In the genomic region with DNA sequence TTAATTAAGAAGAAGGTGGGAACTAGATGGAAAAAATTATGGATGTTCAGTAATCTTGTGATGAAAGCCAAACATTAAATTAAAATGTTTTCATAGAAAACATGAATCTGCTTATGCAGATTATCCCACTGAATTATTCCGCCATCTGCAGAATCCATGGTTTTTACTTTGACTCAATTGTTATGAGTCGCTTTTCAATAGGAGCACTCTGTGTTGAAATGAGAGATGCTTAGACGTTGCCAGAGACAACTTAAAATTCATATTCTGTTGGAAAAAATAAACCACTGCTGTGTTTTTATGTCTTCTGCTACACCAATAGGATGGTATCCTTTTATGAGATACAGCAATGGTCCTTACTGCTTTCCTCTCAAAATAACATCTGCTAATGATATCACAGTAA, we compare ENCODE assay signal across 19 mouse cellular contexts.
A peak's percentile ranks its signal among the peaks of the same experiment; 100 is the strongest.
DNase-seq lines count a peak whose midpoint lies in the region; ATAC-seq and TF ChIP-seq lines count a peak whose summit lies in the region.
"Had no signal": no experiment of that assay in that cellular context is flagged by ENCODE, and none has a peak within 500 bp of the region (broad histone marks: within the 10 kb centered on the region; RNA-seq: fewer than 3 reads in every experiment).

No protein-coding gene starts in this region.

- no peak for TF ChIP-seq POLR2A in brain, embryonic 14.5 days (IDR thresholded peaks at IDR 0.05; ENCODE audit: borderline replicate concordance, extremely low read depth, insufficient read depth, insufficient read length, poor library complexity, severe bottlenecking)

- H3K4me3 ChIP-seq in forebrain, embryonic 16.5 days (replicated peaks; ENCODE audit: low read length): no peak overlapping the region
- no peak overlapping the region for H3K4me3 ChIP-seq in forebrain, embryonic 15.5 days
- H3K4me3 ChIP-seq: embryonic facial prominence, embryonic 13.5 days; embryonic facial prominence, embryonic 15.5 days; erythroblast, embryonic 14.5 days; forebrain, embryonic 10.5 days had no signal

- H3K9me3 ChIP-seq in forebrain, embryonic 16.5 days (ENCODE audit: control insufficient read depth, low read length): no peaks in the 10 kb centered on the region
- H3K9me3 ChIP-seq in forebrain, embryonic 15.5 days: no peaks in the 10 kb centered on the region
- H3K9me3 ChIP-seq: embryonic facial prominence, embryonic 13.5 days; embryonic facial prominence, embryonic 15.5 days; forebrain, embryonic 10.5 days had no signal

- H3K4me2 ChIP-seq in forebrain, embryonic 16.5 days (ENCODE audit: low read length): no peak overlapping the region
- no peak overlapping the region for H3K4me2 ChIP-seq in forebrain, embryonic 15.5 days (replicated peaks)
- H3K4me2 ChIP-seq: embryonic facial prominence, embryonic 13.5 days; embryonic facial prominence, embryonic 15.5 days had no signal

- no peak overlapping the region for H3K27ac ChIP-seq in forebrain, embryonic 16.5 days (ENCODE audit: low read length)
- H3K27ac ChIP-seq in forebrain, embryonic 15.5 days (replicated peaks): no peak overlapping the region
- H3K27ac ChIP-seq: embryonic facial prominence, embryonic 13.5 days; embryonic facial prominence, embryonic 15.5 days; forebrain, embryonic 10.5 days had no signal

- WGBS in forebrain, embryonic 16.5 days: 70% methylated on average over 3 of the region's 3 CpGs
- 61% methylated on average over 3 of the region's 3 CpGs for WGBS in forebrain, embryonic 15.5 days

- no peaks in the 10 kb centered on the region for H3K36me3 ChIP-seq in forebrain, embryonic 16.5 days (ENCODE audit: control insufficient read depth, insufficient read depth)
- H3K36me3 ChIP-seq in forebrain, embryonic 15.5 days: no peaks in the 10 kb centered on the region
- H3K36me3 ChIP-seq: embryonic facial prominence, embryonic 13.5 days; embryonic facial prominence, embryonic 15.5 days; forebrain, embryonic 10.5 days had no signal

- DNase-seq in brain, adult 2 months (ENCODE audit: low read depth, low spot score): peak; percentile 1
- peak; percentile 11 for DNase-seq in brain, embryonic 14.5 days (ENCODE audit: low read depth)
- no peak for DNase-seq in kidney, adult 18-20 months
- DNase-seq: adrenal gland, adult 2 months; adrenal gland, postnatal 10 days; adrenal gland, postnatal 25 days; cerebellum, adult 11 months; cerebellum, adult 18-20 months; cerebellum, adult 8-10 months; cerebellum, adult 9-11 months; cerebellum, postnatal 14 days; cerebellum, postnatal 36 days; embryo, embryonic 11 days had no signal

- H3K27me3 ChIP-seq in forebrain, embryonic 16.5 days (replicated peaks; ENCODE audit: control insufficient read depth, insufficient read depth, low read length): no peaks in the 10 kb centered on the region
- H3K27me3 ChIP-seq in forebrain, embryonic 15.5 days: no peaks in the 10 kb centered on the region
- H3K27me3 ChIP-seq: embryonic facial prominence, embryonic 13.5 days; embryonic facial prominence, embryonic 15.5 days had no signal

- peak; percentile 57 for ATAC-seq in forebrain, embryonic 16.5 days
- no peak for ATAC-seq in forebrain, embryonic 15.5 days (replicated peaks)

- H3K4me1 ChIP-seq in forebrain, embryonic 16.5 days (replicated peaks; ENCODE audit: control insufficient read depth, insufficient read depth, low read length): no peaks in the 10 kb centered on the region
- H3K4me1 ChIP-seq in forebrain, embryonic 15.5 days: no peaks in the 10 kb centered on the region
- H3K4me1 ChIP-seq: embryonic facial prominence, embryonic 13.5 days; embryonic facial prominence, embryonic 15.5 days had no signal

- no peak overlapping the region for H3K9ac ChIP-seq in forebrain, embryonic 16.5 days (replicated peaks; ENCODE audit: low read depth, low read length)
- H3K9ac ChIP-seq in forebrain, embryonic 15.5 days (replicated peaks): no peak overlapping the region
- H3K9ac ChIP-seq: embryonic facial prominence, embryonic 13.5 days; embryonic facial prominence, embryonic 15.5 days had no signal

- no peak for TF ChIP-seq CTCF in brain, embryonic 14.5 days (IDR thresholded peaks at IDR 0.05; ENCODE audit: borderline replicate concordance, extremely low read depth, insufficient read depth, insufficient read length)
